Mouse (Mus musculus) v-Abl transformed pro-B cells (cell line): ENCODE measurements around the gene Slc15a4.

Experiments
- in situ Hi-C, 2 experiments: fragments of 400-800 bp; cut with MboI; formaldehyde crosslinking; loops; one replicate each; pipeline ENCODE4 v1.15.1; 2025; ENCODE audit not compliant: unreplicated experiment in 2 of 2

Slc15a4 gene

DNA sequence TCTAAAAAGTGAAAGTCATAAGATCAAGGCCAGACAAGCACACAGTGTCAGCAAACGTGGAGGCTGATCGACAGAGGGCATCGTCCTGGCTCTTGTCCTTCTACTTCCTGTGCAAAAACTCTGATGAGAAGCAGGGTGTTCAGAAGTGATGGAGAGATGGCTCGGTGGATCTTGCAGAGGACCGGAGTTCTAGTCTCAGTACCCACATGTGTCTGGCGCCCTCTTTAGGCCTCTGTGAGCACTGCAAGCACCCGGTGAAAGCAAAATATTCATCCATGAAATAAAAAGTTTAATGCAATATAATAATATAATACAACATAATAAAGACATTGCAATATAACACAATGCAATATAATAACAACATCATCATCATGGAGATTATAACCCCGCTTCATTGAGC is 55.3 kb downstream of the Slc15a4 start:
- in situ Hi-C loops = no loop called here

DNA sequence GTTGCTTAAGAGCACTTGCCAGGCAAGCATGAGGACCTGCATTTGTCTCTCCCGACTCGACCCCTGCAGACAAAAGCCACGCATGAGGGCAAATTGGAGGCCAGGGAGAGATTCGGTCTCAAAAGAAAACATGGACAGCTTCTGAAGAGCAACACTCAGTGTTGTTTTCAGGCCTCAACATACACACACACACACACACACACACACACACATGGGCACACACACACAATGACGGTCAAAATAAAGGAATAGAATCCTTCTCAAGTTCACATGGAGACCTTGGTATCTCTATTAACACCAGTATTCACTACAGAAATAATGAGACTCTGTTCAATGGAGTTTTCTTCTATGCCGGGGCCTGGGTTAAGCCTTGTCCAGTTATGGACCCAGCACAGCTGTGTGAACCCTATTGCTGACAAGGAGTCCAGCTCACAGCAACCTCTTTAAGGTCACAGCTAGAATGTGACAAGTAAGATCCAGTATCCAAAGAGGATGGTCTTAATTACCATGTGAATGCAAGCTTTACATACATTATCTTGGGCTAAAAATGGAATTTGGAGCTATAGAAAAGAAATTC is 65.4 kb downstream of the Slc15a4 start:
- in situ Hi-C loops = loop anchor here in 1 of 2 experiments (25.0 kb wide), 1 partner anchor 370 kb away; no protein-coding TSS in a partner anchor

DNA sequence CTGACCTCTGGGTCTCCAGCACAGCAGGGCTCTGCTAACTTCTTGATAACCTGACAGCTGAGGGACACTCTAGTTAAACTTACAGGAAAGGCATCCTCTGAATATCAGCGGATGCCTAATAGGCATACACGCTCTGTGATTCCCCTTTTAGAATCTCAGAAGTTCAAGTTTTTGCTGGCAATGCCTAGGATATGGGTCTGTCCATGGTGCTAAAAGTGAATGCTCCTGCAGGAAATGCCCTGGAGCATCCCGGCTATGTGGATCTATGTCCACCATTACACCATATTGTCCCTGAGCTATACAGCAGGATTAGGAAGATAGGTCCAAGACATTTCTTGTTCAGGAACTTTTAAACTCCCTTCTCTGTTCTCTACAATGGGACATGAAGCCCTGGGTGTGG is 71.6 kb downstream of the Slc15a4 start:
- in situ Hi-C loops = loop anchor here in 1 of 2 experiments (25.0 kb wide), 1 partner anchor 376 kb away; no protein-coding TSS in a partner anchor

- in situ Hi-C loops = no loop called here
Observed at GRCm38 (mm10) chr5:127548136-127548535, 84.6 kb downstream of the Slc15a4 start.

GRCm38 (mm10) chr5:127546585-127546991 is 86.1 kb downstream of the Slc15a4 start:
- in situ Hi-C loops = no loop called here
